ENCODE assay signal across 18 mouse cellular contexts in genomic region chr1:157655446-157655845, GRCm38 (mm10).
A peak's percentile ranks its signal among the peaks of the same experiment; 100 is the strongest.
DNase-seq lines count a peak whose midpoint lies in the region; ATAC-seq lines count a peak whose summit lies in the region.
"Had no signal": no experiment of that assay in that cellular context is flagged by ENCODE, and none has a peak within 500 bp of the region (broad histone marks: within the 10 kb centered on the region; RNA-seq: fewer than 3 reads in every experiment).

No protein-coding gene starts in this region.

- no peak overlapping the region for H3K27ac ChIP-seq in midbrain, embryonic 11.5 days (ENCODE audit: low read depth, low read length)
- H3K27ac ChIP-seq in midbrain, embryonic 14.5 days (replicated peaks; ENCODE audit: low read depth, low read length): no peak overlapping the region
- no peak overlapping the region for H3K27ac ChIP-seq in embryonic facial prominence, embryonic 10.5 days (replicated peaks)
- H3K27ac ChIP-seq: forebrain, embryonic 12.5 days; heart, adult 2 months; macrophage; midbrain, embryonic 13.5 days had no signal

- no peaks in the 10 kb centered on the region for H3K4me1 ChIP-seq in midbrain, embryonic 11.5 days (ENCODE audit: control insufficient read depth, insufficient read depth, low read length)
- H3K4me1 ChIP-seq in midbrain, embryonic 14.5 days (ENCODE audit: control insufficient read depth, insufficient read depth, low read length): no peaks in the 10 kb centered on the region
- H3K4me1 ChIP-seq in embryonic facial prominence, embryonic 10.5 days: no peaks in the 10 kb centered on the region
- H3K4me1 ChIP-seq: forebrain, embryonic 12.5 days; midbrain, embryonic 13.5 days had no signal

- WGBS in midbrain, embryonic 11.5 days: 83% methylated on average over 4 of the region's 4 CpGs
- 82% methylated on average over 4 of the region's 4 CpGs for WGBS in midbrain, embryonic 14.5 days
- whole genome bisulfite sequencing in embryonic facial prominence, embryonic 10.5 days: 81% methylated on average over 4 of the region's 4 CpGs

- no peak overlapping the region for H3K4me2 ChIP-seq in midbrain, embryonic 11.5 days
- no peak overlapping the region for H3K4me2 ChIP-seq in midbrain, embryonic 14.5 days (ENCODE audit: low read length)
- H3K4me2 ChIP-seq: forebrain, embryonic 12.5 days; lung, embryonic 14.5 days; midbrain, embryonic 13.5 days had no signal

- H3K9ac ChIP-seq in midbrain, embryonic 11.5 days (ENCODE audit: low read length): no peak overlapping the region
- no peak overlapping the region for H3K9ac ChIP-seq in midbrain, embryonic 14.5 days (replicated peaks; ENCODE audit: low read length)
- H3K9ac ChIP-seq: forebrain, embryonic 12.5 days; lung, embryonic 14.5 days; midbrain, embryonic 13.5 days had no signal

- H3K36me3 ChIP-seq in midbrain, embryonic 11.5 days (ENCODE audit: control insufficient read depth, insufficient read depth, low read length): no peaks in the 10 kb centered on the region
- no peaks in the 10 kb centered on the region for H3K36me3 ChIP-seq in midbrain, embryonic 14.5 days (ENCODE audit: control insufficient read depth, insufficient read depth, low read length)
- no peaks in the 10 kb centered on the region for H3K36me3 ChIP-seq in embryonic facial prominence, embryonic 10.5 days (replicated peaks)
- H3K36me3 ChIP-seq: forebrain, embryonic 12.5 days; midbrain, embryonic 13.5 days had no signal

- ATAC-seq in midbrain, embryonic 11.5 days (ENCODE audit: low FRiP score): no peak
- no peak for ATAC-seq in midbrain, embryonic 14.5 days (ENCODE audit: low FRiP score, low TSS enrichment)
- ATAC-seq: midbrain, embryonic 13.5 days had no signal

- peak; percentile 31 for DNase-seq in midbrain, embryonic 11.5 days (ENCODE audit: low spot score, missing footprints)
- DNase-seq in midbrain, embryonic 14.5 days: no peak
- DNase-seq in frontal cortex, postnatal 25 days (ENCODE audit: low spot score in 2 of 2): peak; percentile 4 to 15
- peak; percentile 35 to 39 for DNase-seq in layer of hippocampus, postnatal 14 days (ENCODE audit: low spot score in 2 of 2)
- DNase-seq in telencephalon, adult 2 months (ENCODE audit: low read depth, low spot score): peak; percentile 75
- DNase-seq in embryonic facial prominence, embryonic 10.5 days (ENCODE audit: low spot score): no peak
- no peak for DNase-seq in kidney, postnatal 10 days
- DNase-seq: B cell, adult 2 months; cerebellum, adult 11-12 months; gastrocnemius, postnatal 10 days; heart, adult 2 months; heart, postnatal 10 days; kidney, adult 8-10 months; lung, embryonic 14.5 days; thymus, postnatal 14 days had no signal

- no peak overlapping the region for H3K4me3 ChIP-seq in midbrain, embryonic 11.5 days (ENCODE audit: low read depth, low read length)
- no peak overlapping the region for H3K4me3 ChIP-seq in midbrain, embryonic 14.5 days (replicated peaks; ENCODE audit: low read depth, low read length)
- no peak overlapping the region for H3K4me3 ChIP-seq in embryonic facial prominence, embryonic 10.5 days
- H3K4me3 ChIP-seq: forebrain, embryonic 12.5 days; heart, adult 2 months; midbrain, embryonic 13.5 days had no signal

- no peaks in the 10 kb centered on the region for H3K27me3 ChIP-seq in midbrain, embryonic 11.5 days (ENCODE audit: control insufficient read depth, insufficient read depth, low read length)
- H3K27me3 ChIP-seq in midbrain, embryonic 14.5 days (ENCODE audit: control insufficient read depth, insufficient read depth, low read length): no peaks in the 10 kb centered on the region
- no peaks in the 10 kb centered on the region for H3K27me3 ChIP-seq in embryonic facial prominence, embryonic 10.5 days (replicated peaks; ENCODE audit: low read depth, poor library complexity, severe bottlenecking)
- H3K27me3 ChIP-seq: forebrain, embryonic 12.5 days; midbrain, embryonic 13.5 days had no signal

- H3K9me3 ChIP-seq in midbrain, embryonic 11.5 days (ENCODE audit: control insufficient read depth, low read length): no peaks in the 10 kb centered on the region
- H3K9me3 ChIP-seq in midbrain, embryonic 14.5 days (ENCODE audit: control insufficient read depth, low read length): no peaks in the 10 kb centered on the region
- H3K9me3 ChIP-seq in embryonic facial prominence, embryonic 10.5 days: no peaks in the 10 kb centered on the region
- H3K9me3 ChIP-seq: forebrain, embryonic 12.5 days; midbrain, embryonic 13.5 days had no signal

Comparison
In these comparisons a context has a peak if more than half of its experiments do, and no peak if none do; other contexts are left out.
1. DNase-seq: peak in midbrain, embryonic 11.5 days (single experiment), frontal cortex, postnatal 25 days (2 of 2), layer of hippocampus, postnatal 14 days (2 of 2) and telencephalon, adult 2 months (single experiment); none in midbrain, embryonic 14.5 days (single experiment), embryonic facial prominence, embryonic 10.5 days (single experiment) and kidney, postnatal 10 days (single experiment).